Mouse (Mus musculus) WW6 (cell line): ENCODE data around the gene Idh2.

ENCODE experiments used
- DNase-seq: peaks from one replicate; pipeline ENCODE4 v3.0.0-alpha.2; 2013; ENCODE audit warnings: low read depth, low spot score

Gene Idh2

DNA sequence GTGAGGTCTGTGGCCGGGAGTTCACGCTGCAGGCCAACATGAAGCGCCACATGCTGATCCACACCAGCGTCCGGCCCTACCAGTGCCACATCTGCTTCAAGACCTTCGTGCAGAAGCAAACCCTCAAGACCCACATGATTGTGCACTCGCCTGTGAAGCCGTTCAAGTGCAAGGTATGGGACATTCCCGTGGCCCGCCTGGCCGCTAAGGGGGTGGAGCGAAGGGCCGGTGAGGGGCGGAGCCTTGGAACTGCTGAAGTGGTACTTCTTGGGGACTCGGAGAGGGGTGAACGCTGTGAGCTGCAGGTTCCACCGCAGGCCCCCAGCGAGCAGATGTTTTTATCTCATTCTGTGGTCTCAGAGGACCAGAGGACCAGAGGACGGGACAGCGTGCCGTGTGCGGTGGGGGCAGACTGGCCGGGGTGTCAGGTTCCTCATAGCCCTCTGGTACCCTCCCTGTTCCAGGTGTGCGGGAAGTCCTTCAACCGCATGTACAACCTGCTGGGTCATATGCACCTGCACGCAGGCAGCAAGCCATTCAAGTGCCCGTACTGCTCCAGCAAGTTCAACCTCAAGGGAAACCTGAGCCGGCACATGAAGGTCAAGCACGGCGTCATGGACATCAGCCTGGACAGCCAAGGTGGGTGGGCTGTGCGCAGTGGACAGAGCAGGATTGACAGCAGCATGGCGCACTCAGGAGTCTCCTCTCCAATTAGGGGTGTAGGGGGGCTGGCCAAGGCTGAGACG, 29.0 kb downstream of the Idh2 start:
- DNase-seq = no peak

DNA sequence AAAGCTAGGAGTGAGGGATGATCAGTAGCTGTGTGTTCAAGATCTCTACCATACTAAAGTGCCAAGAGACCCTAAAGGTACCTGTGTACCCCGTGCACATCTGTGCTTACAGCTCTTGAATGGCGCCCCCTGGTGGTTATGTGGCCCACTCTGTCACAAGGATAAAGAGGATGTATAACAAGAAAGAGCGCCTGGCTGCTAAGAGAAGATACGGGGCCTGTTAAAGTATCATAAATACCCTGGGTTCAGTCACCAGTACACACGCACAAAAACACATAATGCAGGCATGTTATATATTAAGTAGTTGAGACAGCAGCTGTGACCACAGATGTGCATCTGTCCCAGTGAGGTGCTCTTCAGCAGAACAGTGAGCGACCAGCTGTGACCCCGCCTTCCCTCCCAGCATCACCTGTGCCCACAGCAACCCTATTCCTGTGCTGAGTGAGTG, 30.7 kb downstream of the Idh2 start:
- DNase-seq = peak; percentile 62

DNA sequence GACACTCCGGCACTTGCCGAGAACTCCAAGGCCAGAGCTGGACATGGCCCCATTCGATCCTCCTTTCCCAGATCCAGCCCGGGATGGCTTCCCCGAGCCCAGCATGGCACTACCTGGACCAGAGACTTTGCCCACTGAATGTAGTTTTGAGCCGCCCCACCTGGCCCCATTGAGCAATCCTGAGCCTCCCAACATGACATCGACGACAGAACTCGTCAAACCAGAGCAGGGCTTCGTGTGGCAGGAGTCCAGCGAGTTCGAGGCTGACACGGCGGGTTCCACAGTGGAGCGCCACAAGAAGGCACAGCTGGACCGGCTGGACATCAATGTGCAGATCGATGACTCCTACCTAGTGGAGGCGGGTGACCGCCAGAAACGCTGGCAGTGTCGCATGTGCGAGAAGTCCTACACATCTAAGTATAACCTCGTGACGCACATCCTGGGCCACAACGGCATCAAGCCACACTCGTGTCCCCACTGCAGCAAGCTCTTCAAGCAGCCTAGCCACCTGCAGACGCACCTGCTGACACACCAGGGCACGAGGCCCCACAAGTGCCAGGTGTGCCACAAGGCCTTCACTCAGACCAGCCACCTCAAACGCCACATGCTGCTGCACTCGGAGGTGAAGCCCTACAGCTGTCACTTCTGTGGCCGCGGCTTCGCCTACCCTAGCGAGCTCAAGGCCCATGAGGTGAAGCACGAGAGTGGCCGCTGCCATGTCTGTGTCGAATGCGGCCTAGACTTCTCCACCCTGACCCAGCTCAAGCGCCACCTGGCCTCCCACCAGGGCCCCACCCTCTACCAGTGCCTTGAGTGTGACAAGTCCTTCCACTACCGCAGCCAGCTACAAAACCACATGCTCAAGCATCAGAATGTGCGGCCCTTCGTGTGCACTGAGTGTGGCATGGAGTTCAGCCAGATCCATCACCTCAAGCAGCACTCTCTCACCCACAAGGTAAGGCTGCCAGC, 33.3 kb downstream of the Idh2 start:
- no peak for DNase-seq

DNA sequence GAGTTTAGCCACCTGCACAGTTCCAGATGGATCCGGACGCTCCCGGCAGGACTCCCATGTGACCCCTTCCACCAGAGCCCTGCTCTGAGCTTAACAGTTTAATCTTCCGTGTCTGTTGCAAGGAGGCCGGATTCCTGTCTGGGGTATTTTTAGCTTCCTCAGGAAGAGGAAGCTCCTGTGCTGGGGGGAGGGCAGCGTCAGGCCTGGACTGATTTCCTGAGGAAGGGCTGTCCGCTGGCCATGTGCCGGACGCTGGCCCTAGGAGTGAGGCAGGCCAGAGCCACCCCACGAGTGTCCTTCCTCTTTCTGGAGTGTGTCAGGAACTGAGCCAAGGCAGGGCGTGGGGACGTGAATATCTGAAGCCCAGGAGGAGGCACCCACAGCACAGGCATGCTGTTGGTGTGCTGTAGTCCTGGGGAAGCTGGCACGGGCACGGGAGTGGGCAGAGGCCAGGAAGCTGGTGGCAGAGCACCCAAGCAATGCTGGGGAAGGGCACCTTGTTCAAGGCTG, 36.3 kb downstream of the Idh2 start:
- no peak for DNase-seq

DNA sequence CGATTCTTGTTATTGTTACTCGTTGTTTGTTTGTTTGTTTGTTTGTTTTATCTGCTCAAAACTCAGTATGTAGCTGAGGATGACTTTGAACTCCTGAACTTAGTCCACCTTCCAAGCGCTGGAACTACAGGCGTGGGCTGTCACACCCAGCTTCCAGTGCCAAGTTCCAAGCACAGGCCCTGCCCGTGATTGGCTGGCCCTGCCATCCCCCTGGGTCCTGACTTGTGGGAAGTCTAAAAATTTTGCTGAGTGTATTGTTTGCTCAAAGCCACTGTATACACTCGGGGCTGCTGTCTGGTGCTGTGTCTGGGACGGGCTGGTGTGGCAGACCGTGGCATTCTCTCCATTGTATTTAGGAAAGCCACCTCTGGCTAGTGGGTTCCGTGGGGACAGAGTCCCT, 37.4 kb downstream of the Idh2 start:
- no peak for DNase-seq

DNA sequence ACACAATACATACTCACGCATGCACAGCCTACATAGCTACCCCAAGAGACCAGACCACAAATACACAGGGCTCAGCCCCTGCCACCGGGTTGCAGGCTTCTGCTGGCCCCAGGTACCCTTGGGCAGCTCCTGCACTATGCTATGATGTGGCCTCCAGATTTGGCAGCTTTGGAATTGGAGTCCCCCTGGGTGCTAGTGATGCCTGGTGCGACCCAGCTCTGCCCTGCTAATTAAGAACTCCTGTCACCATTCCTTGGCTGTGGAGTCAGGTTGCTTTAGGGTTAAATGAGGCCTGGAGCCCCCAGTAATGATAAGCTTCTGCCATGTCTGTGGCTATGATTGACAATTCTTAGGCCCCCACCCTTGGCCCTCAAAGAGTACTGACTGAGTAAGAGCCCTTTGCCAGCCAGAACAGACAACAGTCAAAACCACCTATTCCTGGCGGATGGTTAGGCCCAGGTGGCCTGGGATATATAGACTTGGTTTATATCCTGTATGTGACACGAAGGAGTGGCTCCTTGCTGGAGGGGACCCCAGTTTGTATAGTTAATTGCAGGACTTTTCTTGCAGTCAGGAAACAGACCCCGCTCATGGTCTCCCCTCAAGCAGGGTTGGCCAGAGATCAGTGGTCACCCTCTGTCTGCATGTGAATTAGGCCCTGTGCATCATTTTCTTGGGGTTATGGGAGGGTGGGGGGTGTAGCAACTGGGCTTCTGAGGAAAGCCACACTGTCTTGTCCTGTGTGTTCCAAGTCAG, 38.1 kb downstream of the Idh2 start:
- no peak for DNase-seq

DNA sequence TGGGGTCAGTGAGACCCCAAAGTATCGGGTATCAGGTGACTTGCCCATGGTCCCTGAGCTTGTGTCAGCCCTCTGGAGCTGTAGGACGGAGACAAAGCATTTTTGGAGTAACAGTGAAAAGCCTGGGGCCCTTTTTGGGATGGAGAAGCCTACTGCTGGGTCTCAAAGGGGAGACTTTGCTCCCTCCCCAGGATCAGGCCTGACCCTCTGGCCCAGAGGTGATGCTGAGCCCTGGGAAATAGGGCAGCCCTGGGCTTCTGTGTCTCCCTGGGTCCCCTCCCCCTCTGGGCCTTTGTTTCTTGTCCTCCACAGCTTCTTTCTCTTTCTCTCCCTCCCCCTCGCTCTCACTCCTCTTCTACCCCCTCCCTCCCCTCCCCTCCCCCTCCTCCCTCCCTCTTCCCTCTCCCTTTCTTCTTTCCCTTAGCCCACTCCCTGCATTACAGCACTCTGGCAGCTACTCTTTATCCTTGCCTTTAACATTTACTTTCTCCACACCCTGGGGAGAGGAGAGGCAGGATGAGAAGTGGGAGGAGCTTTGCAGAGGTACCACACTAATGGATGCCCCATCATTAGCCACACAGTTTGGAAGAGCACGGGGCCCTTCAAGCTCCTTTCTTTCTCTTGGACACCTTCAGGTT, 39.1 kb downstream of the Idh2 start:
- no peak for DNase-seq

DNA sequence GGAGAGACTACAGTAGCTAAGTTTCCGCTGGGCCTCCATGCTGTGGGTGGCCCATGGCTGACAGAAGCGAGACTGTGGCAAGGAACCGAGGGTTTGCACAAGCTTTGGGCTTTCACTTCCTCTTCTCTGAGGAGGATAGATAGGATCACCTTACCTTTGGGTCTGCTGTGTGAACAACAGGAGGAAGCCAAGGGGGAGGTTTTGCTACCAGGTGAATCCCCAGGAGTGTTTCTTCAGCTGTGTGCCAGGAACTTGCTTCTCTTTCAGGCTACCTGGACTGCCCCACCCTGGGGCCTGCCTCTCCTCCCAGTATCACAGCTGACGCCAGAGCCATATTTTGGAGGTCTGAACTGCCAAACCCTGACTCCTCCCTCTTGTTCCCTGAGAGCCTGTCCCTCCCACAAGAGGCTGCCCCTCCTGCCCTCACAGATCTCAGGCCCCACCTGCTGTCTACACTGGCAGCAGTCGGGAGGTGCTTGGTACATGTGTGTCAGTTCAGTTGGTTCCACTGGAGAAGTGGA, 40.2 kb downstream of the Idh2 start:
- DNase-seq = no peak

DNA sequence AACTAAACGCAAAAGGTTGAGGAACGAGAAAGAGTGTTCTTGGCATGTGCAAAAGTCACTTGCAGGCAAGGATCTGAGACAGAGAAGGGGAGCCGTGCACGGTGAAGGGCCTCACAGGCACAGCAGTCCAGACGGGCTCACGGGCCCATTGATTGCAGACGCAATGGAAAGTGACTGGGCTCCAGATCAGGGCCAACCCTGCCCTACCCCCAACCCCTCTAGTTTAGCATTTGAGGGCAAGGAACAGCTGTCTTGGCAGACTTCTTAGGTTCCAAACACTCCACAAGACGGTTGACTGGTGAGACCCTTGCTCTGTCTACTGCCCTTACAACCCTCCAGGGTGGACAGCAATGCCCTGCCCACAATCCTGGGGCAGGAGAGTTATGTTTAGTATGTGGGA, 41.7 kb downstream of the Idh2 start:
- DNase-seq = no peak

DNA sequence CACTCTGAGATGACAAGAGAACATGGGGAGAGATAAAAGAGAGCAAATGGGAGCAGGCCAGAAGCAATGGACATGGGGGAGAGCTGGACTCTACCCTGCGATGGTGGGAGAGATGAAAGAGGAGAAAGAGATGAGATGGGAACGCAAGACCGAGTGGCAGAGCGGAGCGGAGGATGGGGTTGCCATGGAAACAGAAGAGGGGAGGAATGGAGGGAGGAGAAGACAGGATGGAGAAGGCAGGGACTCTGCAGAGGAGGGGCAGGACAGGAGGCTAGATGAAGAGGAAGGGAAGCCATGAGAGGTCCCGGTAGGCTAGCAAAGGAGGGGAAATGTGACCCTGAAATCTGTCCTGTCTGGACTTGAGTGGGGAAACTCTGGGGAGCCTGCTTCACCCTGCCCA, 42.9 kb downstream of the Idh2 start:
- DNase-seq = no peak

DNA sequence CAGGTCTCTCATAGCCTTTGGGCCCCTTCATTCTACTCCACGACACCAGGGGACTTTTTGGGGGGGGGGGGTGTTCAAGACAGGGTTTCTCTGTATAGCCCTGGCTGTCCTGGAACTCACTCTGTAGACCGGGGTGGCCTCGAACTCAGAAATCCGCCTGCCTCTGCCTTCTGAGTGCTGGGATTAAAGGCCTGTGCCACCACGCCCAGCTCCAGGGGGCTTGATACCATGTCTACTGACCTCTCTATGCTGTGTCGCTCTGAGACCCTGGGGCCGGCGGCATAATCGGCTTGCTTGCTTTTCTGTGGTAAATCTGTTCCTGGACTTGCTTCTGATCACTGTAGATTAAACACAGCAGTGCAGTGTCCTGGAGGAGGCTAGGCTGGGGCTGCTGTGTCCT, 44.0 kb downstream of the Idh2 start:
- no peak for DNase-seq

DNA sequence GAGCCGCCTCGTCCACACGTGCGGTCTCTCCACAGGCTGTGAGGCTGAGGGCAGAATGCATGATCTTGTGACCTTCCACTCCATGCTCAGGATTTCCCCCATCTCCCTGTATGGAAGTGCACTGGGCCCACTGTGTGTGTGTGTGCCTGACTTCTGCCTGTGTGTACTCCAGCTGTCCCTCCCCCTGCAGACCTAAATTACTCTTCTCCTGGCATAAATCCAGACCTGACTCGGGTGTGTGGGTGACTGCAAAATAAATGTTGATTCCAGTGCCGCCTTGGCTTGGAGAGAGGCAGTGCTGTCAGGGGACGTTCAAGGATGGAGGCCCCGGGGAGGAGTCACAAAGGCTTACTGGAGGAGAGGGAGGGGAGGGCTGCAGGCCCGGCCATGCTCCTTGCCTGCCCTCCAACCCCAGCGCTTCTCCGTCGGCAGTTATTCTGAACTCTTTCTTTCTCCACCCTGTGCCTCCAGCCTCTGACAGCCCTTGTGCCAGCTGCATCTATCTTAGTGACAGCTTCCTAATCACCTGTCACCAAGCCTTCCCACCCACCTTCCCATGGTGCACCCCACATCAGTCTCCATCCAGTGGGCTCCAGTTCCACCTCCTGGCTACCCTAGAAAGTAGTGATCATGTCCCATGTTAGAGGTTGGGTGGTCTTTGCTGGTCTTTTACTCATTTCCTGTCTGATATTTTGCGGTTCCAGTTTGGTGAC, 45.4 kb downstream of the Idh2 start:
- DNase-seq = no peak

DNA sequence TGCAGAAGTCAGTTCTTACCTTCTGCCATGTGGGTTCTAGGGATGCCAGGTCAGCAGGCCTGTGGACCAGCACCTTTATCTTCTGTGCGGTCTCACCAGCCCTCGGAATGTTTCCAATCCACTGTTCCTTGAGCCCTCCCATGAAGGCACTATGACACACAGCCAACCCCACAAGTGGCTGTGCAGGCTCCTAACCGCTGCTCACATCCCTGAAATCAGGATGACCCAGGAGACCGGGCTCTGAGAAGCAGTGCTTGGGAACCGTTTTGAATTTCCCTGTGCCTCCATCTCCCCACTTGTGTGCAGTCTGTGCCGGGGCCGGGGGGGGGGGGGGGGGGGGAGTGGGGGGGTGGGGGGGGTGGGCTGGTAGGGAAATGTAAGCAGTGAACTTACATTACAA, 46.9 kb downstream of the Idh2 start:
- DNase-seq = no peak

DNA sequence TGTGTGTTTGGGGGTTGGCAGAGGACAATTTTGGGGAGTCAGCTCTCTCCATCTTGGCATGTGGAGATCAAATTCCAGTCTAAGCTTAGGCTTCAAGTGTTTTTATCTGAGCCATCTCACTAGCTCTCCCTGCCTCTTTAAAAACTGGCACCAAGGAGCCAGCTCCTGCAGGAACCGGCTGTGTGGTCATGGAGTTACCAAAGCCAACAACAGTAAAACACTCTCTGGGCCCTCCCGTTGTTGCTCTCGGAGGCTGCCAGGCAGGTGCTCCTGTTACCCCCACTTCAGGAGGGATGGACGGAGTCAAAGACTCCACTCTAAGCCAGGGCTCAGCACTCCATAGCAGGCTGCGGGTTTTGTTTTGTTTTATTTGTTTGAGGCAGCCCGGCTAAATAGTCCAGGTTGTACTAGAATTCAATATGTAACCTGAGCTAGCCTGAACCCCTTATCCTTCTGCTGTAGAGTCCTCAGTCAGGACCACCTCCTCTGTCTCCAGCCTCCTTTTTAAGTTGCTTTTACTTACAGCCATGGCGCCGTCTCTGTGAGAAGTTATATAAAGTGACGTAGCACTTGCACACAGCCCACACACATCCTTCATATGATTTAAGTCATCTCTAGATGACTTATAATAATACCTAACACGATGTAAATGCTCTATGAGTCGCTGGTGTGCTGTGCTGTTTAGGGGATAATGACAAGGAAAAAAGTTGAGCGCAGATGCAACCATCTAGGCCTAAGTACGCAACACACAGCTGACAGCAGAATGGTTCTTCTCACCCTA, 48.3 kb downstream of the Idh2 start:
- DNase-seq = no peak

DNA sequence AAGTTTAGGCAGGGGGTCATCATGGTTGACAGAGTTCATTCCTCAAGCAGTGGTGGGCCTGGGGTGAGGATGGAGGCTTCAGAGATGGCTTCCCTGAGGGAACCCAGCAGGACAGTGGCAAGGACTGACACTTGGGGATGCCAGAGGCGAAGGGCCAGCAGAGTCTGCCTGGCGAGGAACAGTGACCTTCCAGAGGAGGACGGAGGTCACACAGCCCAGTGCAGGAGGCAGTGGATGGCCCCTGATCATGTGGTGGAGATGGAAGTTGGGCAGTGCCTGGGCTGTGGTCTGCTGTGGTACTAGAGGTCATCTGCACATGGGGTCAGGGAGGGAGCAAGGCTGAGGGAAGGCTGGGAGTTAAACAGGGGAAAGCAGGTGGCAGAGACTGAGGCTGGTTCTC, 49.9 kb downstream of the Idh2 start:
- no peak for DNase-seq

DNA sequence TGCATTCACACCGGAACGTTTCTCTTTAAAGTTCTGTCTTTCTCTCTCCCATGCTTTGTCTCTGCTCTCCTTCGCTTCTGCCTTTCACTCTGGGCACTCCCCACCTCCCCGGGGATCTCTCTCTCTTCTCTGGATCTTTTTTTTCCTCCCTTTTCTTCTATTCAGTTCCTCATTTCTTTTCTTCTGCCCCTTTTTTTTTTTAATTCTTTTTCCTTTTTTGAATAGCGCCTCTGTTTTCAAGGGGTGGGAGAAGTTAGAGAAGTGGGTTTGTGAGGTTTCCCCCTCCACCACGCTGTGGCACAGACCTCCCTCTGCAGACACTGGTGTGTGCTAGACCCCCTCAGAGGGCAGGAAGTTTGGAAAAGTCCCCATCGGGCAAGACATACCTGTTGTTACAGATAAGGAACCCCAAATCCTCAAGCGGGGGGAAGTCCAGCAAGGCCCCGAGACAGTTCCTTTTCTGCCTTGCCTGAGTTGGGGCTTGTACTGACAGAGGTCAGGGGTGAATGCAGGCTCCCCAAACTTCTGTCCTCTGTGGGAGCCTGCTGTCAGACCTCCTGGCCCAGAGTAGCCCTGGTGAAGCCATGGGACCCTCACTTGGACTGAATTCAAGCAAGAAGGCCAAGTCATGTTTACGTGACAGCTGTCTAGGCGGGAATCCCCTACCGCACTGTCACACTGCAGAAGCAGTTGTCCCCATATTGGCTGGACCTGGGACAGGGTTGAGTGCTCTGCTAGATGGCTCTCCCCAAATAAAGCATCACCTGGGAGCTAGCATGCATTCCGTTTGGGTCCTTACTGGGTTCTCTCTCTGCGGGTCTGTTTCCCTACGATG, 51.1 kb downstream of the Idh2 start:
- no peak for DNase-seq

DNA sequence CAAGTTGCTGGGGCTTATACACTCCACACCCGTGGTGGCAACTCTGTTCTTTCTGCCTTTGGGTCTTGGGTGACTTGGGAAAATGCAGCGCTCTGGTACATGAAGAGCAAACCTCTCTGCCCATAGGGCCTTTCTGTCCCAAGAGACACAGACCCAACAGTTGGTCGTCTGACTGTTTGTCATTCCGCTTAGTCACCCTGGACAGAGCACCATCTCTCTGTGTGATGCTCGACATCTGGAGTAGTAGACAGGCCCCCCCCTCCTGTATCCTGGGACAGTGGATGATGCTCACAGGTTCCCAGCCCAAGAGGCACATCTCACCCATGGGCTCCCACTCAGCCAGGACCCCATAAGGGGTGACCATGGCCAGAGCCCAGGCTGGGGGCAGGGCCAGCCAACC, 51.9 kb downstream of the Idh2 start:
- DNase-seq = no peak

DNA sequence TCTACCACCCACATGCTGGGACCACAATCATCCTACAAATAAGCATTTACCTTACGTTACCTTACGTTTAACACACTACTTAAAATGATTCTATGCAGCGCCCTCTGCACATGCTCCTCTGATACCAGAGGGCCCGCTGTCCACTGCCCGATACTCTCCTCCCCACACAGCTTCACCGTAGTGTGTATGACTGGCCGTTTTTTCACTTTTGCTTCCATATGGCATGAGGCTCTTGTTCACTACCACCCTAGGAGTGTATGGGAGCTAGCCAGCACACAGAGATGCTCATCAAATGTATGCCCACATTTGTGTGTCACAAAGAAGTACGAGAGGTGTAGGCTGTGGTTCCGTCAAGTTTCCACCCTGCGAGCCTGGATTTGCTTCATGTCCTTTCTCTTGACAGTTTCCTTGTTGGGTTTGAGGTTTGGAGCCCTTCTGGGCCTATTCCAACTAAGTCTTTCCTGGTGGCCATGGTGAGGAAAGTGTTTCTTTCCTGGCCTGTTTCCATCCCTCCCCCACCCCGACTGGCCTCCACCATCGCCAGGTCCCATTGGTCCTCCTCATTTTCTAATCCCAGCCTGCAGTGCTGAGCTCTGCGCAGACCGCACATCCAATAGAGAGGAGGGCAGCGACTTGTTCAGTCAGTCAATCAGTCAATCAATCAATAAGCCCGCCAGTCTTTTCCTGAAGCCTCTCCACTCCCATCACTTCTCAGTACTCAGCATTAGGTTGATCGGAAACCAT, 52.9 kb downstream of the Idh2 start:
- DNase-seq = no peak
